8 mouse cellular contexts compared by ENCODE assay signal in genomic region chr7:128612521-128613181, GRCm38 (mm10). TPM values are rescaled to one million over a fixed set of nuclear protein-coding genes. Genes with fewer than 3 reads are reported as not detected.
DNase-seq lines count a peak whose midpoint lies in the region; ATAC-seq and TF ChIP-seq lines count a peak whose summit lies in the region.

No protein-coding gene starts in this region.

- H3K4me3 ChIP-seq in liver, adult 2 months (ENCODE audit: insufficient read depth, low read depth, low read length): peak overlapping the region; percentile 84
- H3K4me3 ChIP-seq in forebrain, embryonic 14.5 days (ENCODE audit: low read depth, low read length): no peak overlapping the region
- H3K4me3 ChIP-seq in neural tube, embryonic 14.5 days (ENCODE audit: low read depth, low read length): peak overlapping the region; percentile 87; the same call in 1 of the 2 replicates

- H3K4me2 ChIP-seq in forebrain, embryonic 14.5 days (ENCODE audit: low read length): peak overlapping the region; percentile 82
- no peak overlapping the region for H3K4me2 ChIP-seq in neural tube, embryonic 14.5 days (ENCODE audit: low read depth, low read length)

- DNase-seq in liver, adult 2 months (ENCODE audit: extremely low read depth, low read depth, low spot score): peak; percentile 42
- no peak for DNase-seq in liver
- DNase-seq in forebrain, embryonic 14.5 days (ENCODE audit: low spot score): no peak
- DNase-seq in kidney, postnatal 25 days: peak; percentile 59
- no peak for DNase-seq in ovary, postnatal 36 days (ENCODE audit: low spot score)
- DNase-seq in natural killer cell, adult 2 months (ENCODE audit: low spot score in 2 of 2): no peak
- DNase-seq in thymus, postnatal 36 days: no peak

- no peak for TF ChIP-seq POLR2A in liver, adult 2 months (IDR thresholded peaks at IDR 0.05; ENCODE audit: extremely low read depth, insufficient read depth, low read length)

- no peaks in the 10 kb centered on the region for H3K27me3 ChIP-seq in liver, adult 2 months (ENCODE audit: control insufficient read depth, insufficient read depth, low read length)
- no peaks in the 10 kb centered on the region for H3K27me3 ChIP-seq in forebrain, embryonic 14.5 days (replicated peaks; ENCODE audit: control insufficient read depth, insufficient read depth, low read length)
- no peaks in the 10 kb centered on the region for H3K27me3 ChIP-seq in neural tube, embryonic 14.5 days (ENCODE audit: control insufficient read depth, insufficient read depth, low read length)

- 30% methylated on average over 12 of the region's 12 CpGs for WGBS in liver, adult 2 months
- WGBS in forebrain, embryonic 14.5 days: 84% methylated on average over 12 of the region's 12 CpGs
- WGBS in neural tube, embryonic 14.5 days: 81% methylated on average over 12 of the region's 12 CpGs

- H3K9ac ChIP-seq in liver, adult 2 months (ENCODE audit: low read depth, low read length): peak overlapping the region; percentile 70
- no peak overlapping the region for H3K9ac ChIP-seq in forebrain, embryonic 14.5 days (ENCODE audit: low read length)
- no peak overlapping the region for H3K9ac ChIP-seq in neural tube, embryonic 14.5 days (replicated peaks; ENCODE audit: low read depth, low read length)

- H3K36me3 ChIP-seq in liver, adult 2 months (ENCODE audit: control insufficient read depth, insufficient read depth, low read length): no peaks in the 10 kb centered on the region
- H3K36me3 ChIP-seq in forebrain, embryonic 14.5 days (ENCODE audit: control insufficient read depth, insufficient read depth, low read length): no peaks in the 10 kb centered on the region
- no peaks in the 10 kb centered on the region for H3K36me3 ChIP-seq in neural tube, embryonic 14.5 days (ENCODE audit: control insufficient read depth, insufficient read depth, low read length)

- peak overlapping the region; percentile 86 for H3K27ac ChIP-seq in liver, adult 2 months (replicated peaks; ENCODE audit: insufficient read depth, low read depth, low read length)
- no peak overlapping the region for H3K27ac ChIP-seq in forebrain, embryonic 14.5 days (ENCODE audit: low read depth, low read length)
- no peak overlapping the region for H3K27ac ChIP-seq in neural tube, embryonic 14.5 days (ENCODE audit: low read depth, low read length)

- TF ChIP-seq CTCF in liver, adult 2 months (IDR thresholded peaks at IDR 0.05; ENCODE audit: low read depth, low read length): no peak

- no peaks in the 10 kb centered on the region for H3K9me3 ChIP-seq in forebrain, embryonic 14.5 days (replicated peaks; ENCODE audit: control insufficient read depth, low read length)
- no peaks in the 10 kb centered on the region for H3K9me3 ChIP-seq in neural tube, embryonic 14.5 days (ENCODE audit: control insufficient read depth, low read length)

- H3K4me1 ChIP-seq in liver, adult 2 months (ENCODE audit: control insufficient read depth, insufficient read depth, low read length): peaks cover 22% of the 10 kb centered on the region
- H3K4me1 ChIP-seq in forebrain, embryonic 14.5 days (ENCODE audit: control insufficient read depth, insufficient read depth, low read length): peaks cover 8% of the 10 kb centered on the region
- peaks cover 4% of the 10 kb centered on the region; the same call in 1 of the 2 replicates for H3K4me1 ChIP-seq in neural tube, embryonic 14.5 days (ENCODE audit: control insufficient read depth, insufficient read depth, low read length)

- ATAC-seq in forebrain, embryonic 14.5 days: no peak
- no peak for ATAC-seq in neural tube, embryonic 14.5 days (ENCODE audit: low read depth)

- H3K79me2 ChIP-seq in liver, adult 2 months (ENCODE audit: control insufficient read depth, insufficient read depth, low read length): peaks cover 7% of the 10 kb centered on the region; the same call in 1 of the 2 replicates

RNA-seq across cellular contexts. Expression of gene Inpp5f, which starts 1.5 kb away (rescaled TPM):
- total RNA-seq in liver, adult 2 months (2014; rRNA removed): 13.1 and 16.0 TPM in 2 replicates
- polyA plus RNA-seq in liver, adult 2 months (2012; rRNA removed): 5.2 and 5.5 TPM in 2 replicates
- polyA plus RNA-seq in forebrain, embryonic 14.5 days (2014; fragmentation: Nextera tagmentation; extraction: Ambion mirVana): 257 and 314 TPM in 2 replicates
- 416 and 554 TPM in 2 replicates for polyA plus RNA-seq in neural tube, embryonic 14.5 days (2014; fragmentation: Nextera tagmentation; extraction: Ambion mirVana)

Comparison
In these comparisons a context has a peak if more than half of its experiments do, and no peak if none do; other contexts are left out.
1. DNase-seq: peak in liver, adult 2 months (single experiment) and kidney, postnatal 25 days (2 of 2); none in liver (single experiment), forebrain, embryonic 14.5 days (single experiment), ovary, postnatal 36 days (single experiment), natural killer cell, adult 2 months (0 of 2) and thymus, postnatal 36 days (0 of 2).
2. RNA of gene Inpp5f, which starts 1.5 kb away (polyA plus RNA-seq): 416 to 554 TPM in neural tube, embryonic 14.5 days and 257 to 314 TPM in forebrain, embryonic 14.5 days; 5.2 to 5.5 TPM in liver, adult 2 months; every median in the first group is over 10 times any median in the second.